Mouse (Mus musculus): ENCODE data around the gene Mndal. TPM values are rescaled to one million over a fixed set of nuclear protein-coding genes. Genes with fewer than 3 reads are reported as not detected.
"Not testable (repeated sequence)": the region's sequence is repeated elsewhere in the genome, so short reads cannot be mapped to it uniquely, and the experiment has no call there.

The Mndal gene
- polyA plus RNA-seq, 1 experiment = 20.9 TPM

GRCm38 (mm10) chr1:173801791-173802190, 140.5 kb downstream of the Mndal start:
- WGBS = 52% methylated on average over 2 of the region's 2 CpGs
- not testable (repeated sequence) for DNase-seq (ENCODE audit: low read depth in 1 of 2, low spot score in 2 of 2); H3K27me3 ChIP-seq (ENCODE audit: control insufficient read depth, insufficient read depth, low read length); H3K27ac ChIP-seq (ENCODE audit: insufficient read depth, low read length); H3K4me3 ChIP-seq (ENCODE audit: extremely low read depth, insufficient read depth, insufficient read length); H3K4me1 ChIP-seq (ENCODE audit: control insufficient read depth, insufficient read depth, insufficient read length); H3K36me3 ChIP-seq (ENCODE audit: control insufficient read depth, insufficient read depth, low read length)

Other genes with a start within 250 kb of the Mndal start
- 6.8 and 10.0 TPM in 2 replicates for gene Ifi207, start 200.7 kb downstream of the Mndal start, polyA plus RNA-seq (2012; rRNA removed)
- gene Ifi204, start 175.5 kb downstream of the Mndal start, polyA plus RNA-seq (2012; rRNA removed) = 0.75 and 1.4 TPM in 2 replicates
- 0.49 and 0.55 TPM in 2 replicates for gene Ifi211, start 29.4 kb downstream of the Mndal start, polyA plus RNA-seq (2012; rRNA removed)
- gene Ifi203, start 181 bp upstream of the Mndal start, polyA plus RNA-seq (2012; rRNA removed) = 23.4 and 29.8 TPM in 2 replicates
- 0.13 TPM in 1 of 2 replicates, not detected in the other for gene Ifi202b, start 40.3 kb upstream of the Mndal start, polyA plus RNA-seq (2012; rRNA removed)
- gene Ifi205, start 89.3 kb upstream of the Mndal start, polyA plus RNA-seq (2012; rRNA removed) = 1.2 and 1.9 TPM in 2 replicates
- gene Olfr433, start 98.2 kb upstream of the Mndal start, polyA plus RNA-seq (2012; rRNA removed) = 0.99 and 2.5 TPM in 2 replicates
- gene Olfr432, start 106.7 kb upstream of the Mndal start, polyA plus RNA-seq (2012; rRNA removed) = 0.08 and 2.7 TPM in 2 replicates
- gene Olfr430, start 124.1 kb upstream of the Mndal start, polyA plus RNA-seq (2012; rRNA removed) = not detected in 2 replicates
- not detected in 2 replicates for gene Olfr429, start 141.8 kb upstream of the Mndal start, polyA plus RNA-seq (2012; rRNA removed)
- gene Olfr427, start 154.4 kb upstream of the Mndal start, polyA plus RNA-seq (2012; rRNA removed) = not detected in 2 replicates
- gene Olfr231, start 178.7 kb upstream of the Mndal start, polyA plus RNA-seq (2012; rRNA removed) = not detected in 2 replicates
- gene Olfr424, start 189.0 kb upstream of the Mndal start, polyA plus RNA-seq (2012; rRNA removed) = not detected in 2 replicates
- gene Olfr420, start 213.1 kb upstream of the Mndal start, polyA plus RNA-seq (2012; rRNA removed) = not detected in 2 replicates
- gene Spta1, start 230.3 kb upstream of the Mndal start, polyA plus RNA-seq (2012; rRNA removed) = 2.4 and 3.2 TPM in 2 replicates

All from spleen, adult 2 months (tissue).